In genomic region chr17:26200831-26201705, GRCm38 (mm10) we compare ENCODE assay signal across 8 mouse cellular contexts. TPM values are rescaled to one million over a fixed set of nuclear protein-coding genes. Genes with fewer than 3 reads are reported as not detected.
DNase-seq lines count a peak whose midpoint lies in the region; ATAC-seq lines count a peak whose summit lies in the region.

No protein-coding gene starts in this region.

- peak overlapping the region; percentile 60 for H3K4me3 ChIP-seq in heart, embryonic 15.5 days
- H3K4me3 ChIP-seq in embryonic facial prominence, embryonic 13.5 days, result peak overlapping the region; percentile 60
- H3K4me3 ChIP-seq in midbrain, embryonic 15.5 days, result peak overlapping the region; percentile 51

- peaks cover 25% of the 10 kb centered on the region for H3K4me1 ChIP-seq in heart, embryonic 15.5 days (replicated peaks)
- peaks cover 28% of the 10 kb centered on the region for H3K4me1 ChIP-seq in embryonic facial prominence, embryonic 13.5 days
- peaks cover 28% of the 10 kb centered on the region for H3K4me1 ChIP-seq in midbrain, embryonic 15.5 days

- no peak for DNase-seq in heart, adult 18-20 months
- DNase-seq in MN1 (ENCODE audit: low spot score), result peak; percentile 61
- DNase-seq in left cerebral cortex, postnatal 36 days (ENCODE audit: low spot score in 2 of 2), result peak; percentile 30 to 55
- DNase-seq in testis, postnatal 14 days (ENCODE audit: low spot score), result peak; percentile 52
- no peak for DNase-seq in layer of hippocampus, adult 8-10 months (ENCODE audit: low spot score in 2 of 2)

- H3K27ac ChIP-seq in heart, embryonic 15.5 days, result no peak overlapping the region
- H3K27ac ChIP-seq in embryonic facial prominence, embryonic 13.5 days, result no peak overlapping the region
- no peak overlapping the region for H3K27ac ChIP-seq in midbrain, embryonic 15.5 days

- H3K36me3 ChIP-seq in heart, embryonic 15.5 days, result no peaks in the 10 kb centered on the region; the same call in 1 of the 2 replicates
- peaks cover 20% of the 10 kb centered on the region for H3K36me3 ChIP-seq in embryonic facial prominence, embryonic 13.5 days
- no peaks in the 10 kb centered on the region; the same call in 1 of the 2 replicates for H3K36me3 ChIP-seq in midbrain, embryonic 15.5 days (replicated peaks)

- H3K27me3 ChIP-seq in heart, embryonic 15.5 days, result peaks cover 58% of the 10 kb centered on the region
- H3K27me3 ChIP-seq in embryonic facial prominence, embryonic 13.5 days, result peaks cover 59% of the 10 kb centered on the region
- H3K27me3 ChIP-seq in midbrain, embryonic 15.5 days (replicated peaks), result peaks cover 52% of the 10 kb centered on the region

- 2% methylated on average over 61 of the region's 92 CpGs for WGBS in heart, embryonic 15.5 days
- 1% methylated on average over 89 of the region's 92 CpGs for WGBS in embryonic facial prominence, embryonic 13.5 days
- under 1% methylated on average over 79 of the region's 92 CpGs for WGBS in midbrain, embryonic 15.5 days

- H3K9me3 ChIP-seq in heart, embryonic 15.5 days (replicated peaks), result no peaks in the 10 kb centered on the region
- H3K9me3 ChIP-seq in embryonic facial prominence, embryonic 13.5 days, result no peaks in the 10 kb centered on the region
- H3K9me3 ChIP-seq in midbrain, embryonic 15.5 days, result no peaks in the 10 kb centered on the region

- H3K9ac ChIP-seq in heart, embryonic 15.5 days, result peak overlapping the region; percentile 60
- H3K9ac ChIP-seq in embryonic facial prominence, embryonic 13.5 days, result peak overlapping the region; percentile 76
- H3K9ac ChIP-seq in midbrain, embryonic 15.5 days, result peak overlapping the region; percentile 57

- H3K4me2 ChIP-seq in heart, embryonic 15.5 days, result peak overlapping the region; percentile 99
- peak overlapping the region; percentile 97 for H3K4me2 ChIP-seq in embryonic facial prominence, embryonic 13.5 days
- H3K4me2 ChIP-seq in midbrain, embryonic 15.5 days, result peak overlapping the region; percentile 98

- intact Hi-C loops in left cerebral cortex, postnatal 36 days (cut with DNase I), result no loop called here

- ATAC-seq in heart, embryonic 15.5 days (replicated peaks; ENCODE audit: insufficient number of reproducible peaks, insufficient read depth, low FRiP score, low read depth), result no peak; the same call in none of the 2 replicates
- peak; percentile 33; the same call in 1 of the 2 replicates for ATAC-seq in embryonic facial prominence, embryonic 13.5 days (ENCODE audit: insufficient number of reproducible peaks, insufficient read depth, low FRiP score, low TSS enrichment, low read depth)
- peak; percentile 69 for ATAC-seq in midbrain, embryonic 15.5 days (replicated peaks)

RNA-seq across cellular contexts. Expression of gene Rgs11, which starts 1.7 kb away (rescaled TPM):
- polyA plus RNA-seq in heart, embryonic 15.5 days (2015; fragmentation: Nextera tagmentation; extraction: Ambion mirVana), result 4.5 and 5.7 TPM in 2 replicates
- total RNA-seq in heart, adult 18-20 months (2021), result under 1 TPM; 0.15 to 0.77 TPM
- 11.4 and 14.6 TPM in 2 replicates for polyA plus RNA-seq in embryonic facial prominence, embryonic 13.5 days (2015; fragmentation: Nextera tagmentation; extraction: Ambion mirVana)
- 10 to 100 TPM; 35.7 to 54.1 TPM for total RNA-seq in left cerebral cortex, postnatal 36 days (2021)
- 7.6 and 8.3 TPM in 2 replicates for polyA plus RNA-seq in midbrain, embryonic 15.5 days (2015; fragmentation: Nextera tagmentation; extraction: Ambion mirVana)
- total RNA-seq in layer of hippocampus, adult 8-10 months (2022), result 10 to 100 TPM; 45.4 to 61.8 (median 55.1) TPM

RNA-seq across cellular contexts. Expression of gene Pdia2, which starts 2.2 kb away (rescaled TPM):
- polyA plus RNA-seq in heart, embryonic 15.5 days (2015; fragmentation: Nextera tagmentation; extraction: Ambion mirVana), result 0.25 and 0.76 TPM in 2 replicates
- total RNA-seq in heart, adult 18-20 months (2021), result not detected
- 0.28 and 0.95 TPM in 2 replicates for polyA plus RNA-seq in embryonic facial prominence, embryonic 13.5 days (2015; fragmentation: Nextera tagmentation; extraction: Ambion mirVana)
- total RNA-seq in left cerebral cortex, postnatal 36 days (2021), result under 1 TPM; 0.30 to 0.45 TPM
- 0.13 and 0.38 TPM in 2 replicates for polyA plus RNA-seq in midbrain, embryonic 15.5 days (2015; fragmentation: Nextera tagmentation; extraction: Ambion mirVana)
- under 1 TPM in 2 of 4 experiments, not detected in 2; 0.32 to 0.54 TPM for total RNA-seq in layer of hippocampus, adult 8-10 months (2022)

RNA-seq across cellular contexts. Expression of gene Arhgdig, which starts 6.5 kb away (rescaled TPM):
- 3.7 and 6.0 TPM in 2 replicates for polyA plus RNA-seq in heart, embryonic 15.5 days (2015; fragmentation: Nextera tagmentation; extraction: Ambion mirVana)
- 1 to 10 TPM in 1 of 2 experiments, under 1 TPM in 1; 0.95 to 1.2 TPM for total RNA-seq in heart, adult 18-20 months (2021)
- 10.2 and 16.4 TPM in 2 replicates for polyA plus RNA-seq in embryonic facial prominence, embryonic 13.5 days (2015; fragmentation: Nextera tagmentation; extraction: Ambion mirVana)
- 100 to 1,000 TPM in 1 of 2 experiments, 10 to 100 TPM in 1; 94.2 to 130 TPM for total RNA-seq in left cerebral cortex, postnatal 36 days (2021)
- 124 and 125 TPM in 2 replicates for polyA plus RNA-seq in midbrain, embryonic 15.5 days (2015; fragmentation: Nextera tagmentation; extraction: Ambion mirVana)
- 10 to 100 TPM; 59.6 to 69.7 (median 67.6) TPM for total RNA-seq in layer of hippocampus, adult 8-10 months (2022)

RNA-seq across cellular contexts. Expression of gene Fam234a, which starts 43.0 kb away (rescaled TPM):
- polyA plus RNA-seq in heart, embryonic 15.5 days (2015; fragmentation: Nextera tagmentation; extraction: Ambion mirVana), result 44.3 and 47.5 TPM in 2 replicates
- 100 to 1,000 TPM; 138 TPM for total RNA-seq in heart, adult 18-20 months (2021)
- polyA plus RNA-seq in embryonic facial prominence, embryonic 13.5 days (2015; fragmentation: Nextera tagmentation; extraction: Ambion mirVana), result 39.1 and 43.1 TPM in 2 replicates
- 10 to 100 TPM; 17.9 to 18.3 TPM for total RNA-seq in left cerebral cortex, postnatal 36 days (2021)
- 31.7 and 33.8 TPM in 2 replicates for polyA plus RNA-seq in midbrain, embryonic 15.5 days (2015; fragmentation: Nextera tagmentation; extraction: Ambion mirVana)
- 10 to 100 TPM; 19.4 to 25.6 (median 21.6) TPM for total RNA-seq in layer of hippocampus, adult 8-10 months (2022)

RNA-seq across cellular contexts. Expression of gene Luc7l, which starts 51.6 kb away (rescaled TPM):
- polyA plus RNA-seq in heart, embryonic 15.5 days (2015; fragmentation: Nextera tagmentation; extraction: Ambion mirVana), result 53.4 and 55.3 TPM in 2 replicates
- total RNA-seq in heart, adult 18-20 months (2021), result 10 to 100 TPM; 12.2 to 16.6 TPM
- 134 TPM in 2 replicates for polyA plus RNA-seq in embryonic facial prominence, embryonic 13.5 days (2015; fragmentation: Nextera tagmentation; extraction: Ambion mirVana)
- 10 to 100 TPM; 64.0 to 86.2 TPM for total RNA-seq in left cerebral cortex, postnatal 36 days (2021)
- 117 and 123 TPM in 2 replicates for polyA plus RNA-seq in midbrain, embryonic 15.5 days (2015; fragmentation: Nextera tagmentation; extraction: Ambion mirVana)
- 10 to 100 TPM; 70.6 to 97.4 (median 89.0) TPM for total RNA-seq in layer of hippocampus, adult 8-10 months (2022)

Comparison
In these comparisons a context has a peak if more than half of its experiments do, and no peak if none do; other contexts are left out.
1. DNase-seq: peak in MN1 (single experiment), left cerebral cortex, postnatal 36 days (2 of 2) and testis, postnatal 14 days (single experiment); none in heart, adult 18-20 months (0 of 2) and layer of hippocampus, adult 8-10 months (0 of 2).
2. RNA of gene Rgs11, which starts 1.7 kb away (total RNA-seq): 45.4 to 61.8 TPM in layer of hippocampus, adult 8-10 months and 35.7 to 54.1 TPM in left cerebral cortex, postnatal 36 days; 0.15 to 0.77 TPM in heart, adult 18-20 months; every median in the first group is over 10 times any median in the second.
3. RNA of gene Arhgdig, which starts 6.5 kb away (total RNA-seq): 94.2 to 130 TPM in left cerebral cortex, postnatal 36 days and 59.6 to 69.7 TPM in layer of hippocampus, adult 8-10 months; 0.95 to 1.2 TPM in heart, adult 18-20 months; every median in the first group is over 10 times any median in the second.
4. Peak in every context shown above with its lines, with median percentiles within 50 percentile points of each other: H3K4me2 ChIP-seq, H3K4me3 ChIP-seq and H3K9ac ChIP-seq.